Mouse (Mus musculus): ENCODE data around the gene Tax1bp3. TPM values are rescaled to one million over a fixed set of nuclear protein-coding genes. Genes with fewer than 3 reads are reported as not detected.

Tax1bp3 gene
- polyA plus RNA-seq, 1 experiment = 86.5 TPM

DNA sequence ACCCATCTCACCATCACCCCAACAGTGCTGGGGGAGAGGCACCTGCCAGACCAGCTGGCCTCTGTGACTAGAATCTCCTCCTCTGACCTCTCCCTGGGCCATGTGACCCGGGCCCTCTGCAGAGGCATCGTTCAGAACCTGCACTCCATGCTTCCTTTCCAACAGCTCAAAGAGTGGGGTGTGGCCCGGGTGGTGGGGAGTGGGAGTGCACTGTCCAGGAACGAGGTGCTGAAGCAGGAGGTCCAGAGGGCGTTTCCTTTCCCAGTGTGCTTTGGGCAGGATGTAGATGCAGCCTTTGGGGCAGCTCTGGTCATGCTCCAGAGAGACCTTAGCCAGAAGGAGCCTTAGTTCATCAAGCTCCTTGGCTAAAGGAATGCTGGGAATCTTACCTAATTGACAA is 46.0 kb downstream of the Tax1bp3 start:
- Histone ChIP-seq H3K4me1 (ENCODE audit: control insufficient read depth, insufficient read depth, low read length) (no peaks in the 10 kb centered on the region), H3K36me3 (ENCODE audit: control insufficient read depth, insufficient read depth, low read length) (no peaks in the 10 kb centered on the region), H3K4me3 (ENCODE audit: insufficient read depth, low read depth, low read length) (no peak overlapping the region), H3K27ac (ENCODE audit: insufficient read depth, low read depth, low read length) (no peak overlapping the region), H3K27me3 (replicated peaks; ENCODE audit: control insufficient read depth, insufficient read depth, low read length) (no peaks in the 10 kb centered on the region)
- TF ChIP-seq CTCF (conservative IDR thresholded peaks at IDR 0.05; ENCODE audit: insufficient read depth, insufficient read length, low read depth, low read length) = no peak
- TF ChIP-seq POLR2A (IDR thresholded peaks at IDR 0.05; ENCODE audit: low read depth, low read length) = no peak
- no peak for DNase-seq
- 24% methylated on average over 5 of the region's 5 CpGs for WGBS

DNA sequence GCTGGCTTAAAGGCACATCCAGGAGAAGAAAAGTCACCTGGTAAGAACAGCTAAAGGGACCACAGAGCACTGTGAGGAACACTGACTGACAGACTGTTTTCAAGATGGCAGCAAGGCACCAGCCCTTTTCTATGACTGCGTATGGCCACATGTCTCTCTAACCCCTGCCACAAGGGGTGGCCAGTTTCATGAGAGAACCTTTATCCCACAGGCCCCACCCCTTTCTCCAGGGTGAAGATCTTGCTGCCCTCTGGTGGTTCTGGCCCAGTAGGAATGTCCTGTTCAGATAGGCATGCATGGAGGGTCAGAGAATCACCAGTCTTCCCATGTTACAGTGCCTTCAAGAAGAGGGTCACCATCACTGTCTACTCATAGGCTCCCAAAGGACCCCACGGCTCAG is 47.1 kb downstream of the Tax1bp3 start:
- Histone ChIP-seq H3K36me3 (ENCODE audit: control insufficient read depth, insufficient read depth, low read length) (no peaks in the 10 kb centered on the region), H3K27ac (ENCODE audit: insufficient read depth, low read depth, low read length) (no peak overlapping the region), H3K4me1 (ENCODE audit: control insufficient read depth, insufficient read depth, low read length) (no peaks in the 10 kb centered on the region), H3K4me3 (ENCODE audit: insufficient read depth, low read depth, low read length) (no peak overlapping the region), H3K27me3 (replicated peaks; ENCODE audit: control insufficient read depth, insufficient read depth, low read length) (no peaks in the 10 kb centered on the region)
- DNase-seq = peak; percentile 67
- TF ChIP-seq CTCF (conservative IDR thresholded peaks at IDR 0.05; ENCODE audit: insufficient read depth, insufficient read length, low read depth, low read length) (peak; percentile 67), POLR2A (IDR thresholded peaks at IDR 0.05; ENCODE audit: low read depth, low read length) (no peak)
- WGBS = 52% methylated on average over 2 of the region's 2 CpGs

- Histone ChIP-seq H3K4me3 (ENCODE audit: insufficient read depth, low read depth, low read length) (no peak overlapping the region), H3K27ac (ENCODE audit: insufficient read depth, low read depth, low read length) (no peak overlapping the region), H3K36me3 (ENCODE audit: control insufficient read depth, insufficient read depth, low read length) (no peaks in the 10 kb centered on the region), H3K27me3 (replicated peaks; ENCODE audit: control insufficient read depth, insufficient read depth, low read length) (no peaks in the 10 kb centered on the region), H3K4me1 (ENCODE audit: control insufficient read depth, insufficient read depth, low read length) (no peaks in the 10 kb centered on the region)
- no peak for DNase-seq
- WGBS = 88% methylated on average over 6 of the region's 6 CpGs
- TF ChIP-seq CTCF (conservative IDR thresholded peaks at IDR 0.05; ENCODE audit: insufficient read depth, insufficient read length, low read depth, low read length) = no peak
- TF ChIP-seq POLR2A (IDR thresholded peaks at IDR 0.05; ENCODE audit: low read depth, low read length) = no peak
Measured at GRCm38 (mm10) chr11:73225856-73226255, 49.0 kb downstream of the Tax1bp3 start.

DNA sequence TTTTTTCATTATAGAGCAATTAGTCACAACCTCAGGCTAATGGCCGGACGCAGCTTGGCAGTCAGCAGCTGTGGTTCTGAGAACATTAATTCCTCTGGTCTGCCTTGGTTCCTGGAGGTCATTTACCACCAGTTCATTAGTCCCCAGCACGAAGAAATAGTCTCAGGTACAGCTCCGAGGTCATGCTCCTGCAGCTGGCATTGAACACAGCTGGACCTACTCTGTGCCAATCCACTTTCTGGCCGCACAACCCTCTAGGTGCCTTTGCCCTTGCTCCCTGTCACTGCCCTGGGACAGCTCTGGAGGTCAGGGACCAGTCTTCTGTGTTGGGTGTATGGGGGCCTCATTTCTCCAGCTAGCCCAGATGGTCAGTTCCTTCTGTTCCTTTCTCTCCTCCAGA is 52.0 kb downstream of the Tax1bp3 start:
- peak; percentile 35 for DNase-seq
- Histone ChIP-seq H3K27ac (ENCODE audit: insufficient read depth, low read depth, low read length) (no peak overlapping the region), H3K4me3 (ENCODE audit: insufficient read depth, low read depth, low read length) (no peak overlapping the region), H3K27me3 (replicated peaks; ENCODE audit: control insufficient read depth, insufficient read depth, low read length) (no peaks in the 10 kb centered on the region), H3K4me1 (ENCODE audit: control insufficient read depth, insufficient read depth, low read length) (no peaks in the 10 kb centered on the region), H3K36me3 (ENCODE audit: control insufficient read depth, insufficient read depth, low read length) (no peaks in the 10 kb centered on the region)
- WGBS = 50% methylated on average over 5 of the region's 5 CpGs
- TF ChIP-seq CTCF (conservative IDR thresholded peaks at IDR 0.05; ENCODE audit: insufficient read depth, insufficient read length, low read depth, low read length) = no peak
- no peak for TF ChIP-seq POLR2A (IDR thresholded peaks at IDR 0.05; ENCODE audit: low read depth, low read length)

- DNase-seq = no peak
- Histone ChIP-seq H3K4me1 (ENCODE audit: control insufficient read depth, insufficient read depth, low read length) (no peaks in the 10 kb centered on the region), H3K36me3 (ENCODE audit: control insufficient read depth, insufficient read depth, low read length) (no peaks in the 10 kb centered on the region), H3K27ac (ENCODE audit: insufficient read depth, low read depth, low read length) (no peak overlapping the region), H3K27me3 (replicated peaks; ENCODE audit: control insufficient read depth, insufficient read depth, low read length) (no peaks in the 10 kb centered on the region), H3K4me3 (ENCODE audit: insufficient read depth, low read depth, low read length) (no peak overlapping the region)
- WGBS = 89% methylated on average over 5 of the region's 5 CpGs
- TF ChIP-seq CTCF (conservative IDR thresholded peaks at IDR 0.05; ENCODE audit: insufficient read depth, insufficient read length, low read depth, low read length) = no peak
- TF ChIP-seq POLR2A (IDR thresholded peaks at IDR 0.05; ENCODE audit: low read depth, low read length) = no peak
Measured at GRCm38 (mm10) chr11:73230081-73230480, 53.2 kb downstream of the Tax1bp3 start.

DNA sequence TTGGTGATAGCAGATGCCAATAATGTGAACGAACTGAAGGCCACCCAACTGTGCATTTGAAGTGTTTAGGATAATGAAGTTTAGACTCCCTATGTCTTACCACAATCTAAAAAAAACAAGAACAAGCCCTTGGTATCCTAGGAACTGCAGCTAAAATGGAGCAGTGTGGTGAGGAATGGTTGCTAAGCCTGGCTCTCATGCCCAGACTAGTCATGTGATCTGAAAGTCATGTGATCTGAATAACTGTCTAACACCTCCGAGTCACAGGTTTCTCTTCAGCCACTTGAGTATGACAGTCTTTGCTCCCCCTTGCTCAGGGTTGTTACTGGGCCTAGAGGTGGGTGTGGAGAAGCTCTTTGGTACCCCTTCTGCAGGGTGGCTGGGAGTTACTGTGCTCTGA is 55.6 kb downstream of the Tax1bp3 start:
- no peak overlapping the region for H3K4me3 ChIP-seq (ENCODE audit: insufficient read depth, low read depth, low read length)
- peaks cover 5% of the 10 kb centered on the region; the same call in 1 of the 2 replicates for H3K4me1 ChIP-seq (ENCODE audit: control insufficient read depth, insufficient read depth, low read length)
- H3K36me3 ChIP-seq (ENCODE audit: control insufficient read depth, insufficient read depth, low read length) = no peaks in the 10 kb centered on the region
- WGBS = 46% methylated on average over 2 of the region's 2 CpGs
- no peaks in the 10 kb centered on the region for H3K27me3 ChIP-seq (replicated peaks; ENCODE audit: control insufficient read depth, insufficient read depth, low read length)
- no peak overlapping the region for H3K27ac ChIP-seq (ENCODE audit: insufficient read depth, low read depth, low read length)
- no peak for TF ChIP-seq CTCF (conservative IDR thresholded peaks at IDR 0.05; ENCODE audit: insufficient read depth, insufficient read length, low read depth, low read length)
- no peak for TF ChIP-seq POLR2A (IDR thresholded peaks at IDR 0.05; ENCODE audit: low read depth, low read length)
- DNase-seq = no peak

Other genes starting within 250 kb of the Tax1bp3 start
- gene Atp2a3, start 215.9 kb upstream of the Tax1bp3 start, polyA plus RNA-seq (2012; rRNA removed) = 24.3 and 28.7 TPM in 2 replicates
- 4.8 and 6.3 TPM in 2 replicates for gene P2rx1, start 178.0 kb upstream of the Tax1bp3 start, polyA plus RNA-seq (2012; rRNA removed)
- 1.0 and 1.1 TPM in 2 replicates for gene Camkk1, start 158.1 kb upstream of the Tax1bp3 start, polyA plus RNA-seq (2012; rRNA removed)
- gene Ncbp3, start 129.3 kb upstream of the Tax1bp3 start, polyA plus RNA-seq (2012; rRNA removed) = 2.2 and 2.9 TPM in 2 replicates
- gene Itgae, start 86.5 kb upstream of the Tax1bp3 start, polyA plus RNA-seq (2012; rRNA removed) = 0.60 and 1.0 TPM in 2 replicates
- 0.90 and 1.3 TPM in 2 replicates for gene Haspin, start 38.8 kb upstream of the Tax1bp3 start, polyA plus RNA-seq (2012; rRNA removed)
- 7.4 and 8.7 TPM in 2 replicates for gene P2rx5, start 16.7 kb upstream of the Tax1bp3 start, polyA plus RNA-seq (2012; rRNA removed)
- 77.6 and 91.0 TPM in 2 replicates for gene Emc6, start within 50 bp of the Tax1bp3 start, polyA plus RNA-seq (2012; rRNA removed)
- 37.1 and 37.5 TPM in 2 replicates for gene Ctns, start 22.0 kb downstream of the Tax1bp3 start, polyA plus RNA-seq (2012; rRNA removed)
- 17.7 and 18.5 TPM in 2 replicates for gene Shpk, start 22.4 kb downstream of the Tax1bp3 start, polyA plus RNA-seq (2012; rRNA removed)
- 0.16 and 0.18 TPM in 2 replicates for gene Trpv1, start 57.2 kb downstream of the Tax1bp3 start, polyA plus RNA-seq (2012; rRNA removed)
- 0.05 TPM in 2 replicates for gene Trpv3, start 90.3 kb downstream of the Tax1bp3 start, polyA plus RNA-seq (2012; rRNA removed)
- 29.1 and 46.1 TPM in 2 replicates for gene Aspa, start 152.5 kb downstream of the Tax1bp3 start, polyA plus RNA-seq (2012; rRNA removed)
- 0.03 TPM in 1 of 2 replicates, not detected in the other for gene Gm49340, start 152.7 kb downstream of the Tax1bp3 start, polyA plus RNA-seq (2012; rRNA removed)
- gene Spata22, start 152.7 kb downstream of the Tax1bp3 start, polyA plus RNA-seq (2012; rRNA removed) = 0.16 TPM in 1 of 2 replicates, not detected in the other
- gene Olfr20, start 173.7 kb downstream of the Tax1bp3 start, polyA plus RNA-seq (2012; rRNA removed) = 0.11 TPM in 1 of 2 replicates, not detected in the other
- not detected in 2 replicates for gene Olfr376, start 194.2 kb downstream of the Tax1bp3 start, polyA plus RNA-seq (2012; rRNA removed)
- not detected in 2 replicates for gene Olfr1, start 222.5 kb downstream of the Tax1bp3 start, polyA plus RNA-seq (2012; rRNA removed)

All from kidney, adult 2 months (tissue).